8 mouse cellular contexts compared by ENCODE assay signal in genomic region chr4:148159544-148160435, GRCm38 (mm10). TPM values are rescaled to one million over a fixed set of nuclear protein-coding genes. Genes with fewer than 3 reads are reported as not detected.
DNase-seq lines count a peak whose midpoint lies in the region; ATAC-seq lines count a peak whose summit lies in the region.

No protein-coding gene starts in this region.

- peaks cover 29% of the 10 kb centered on the region for H3K36me3 ChIP-seq in heart, embryonic 13.5 days
- no peaks in the 10 kb centered on the region for H3K36me3 ChIP-seq in liver, embryonic 13.5 days
- H3K36me3 ChIP-seq in stomach, embryonic 16.5 days (ENCODE audit: control insufficient read depth, insufficient read depth, low read length) = no peaks in the 10 kb centered on the region

- ATAC-seq in heart, embryonic 13.5 days (ENCODE audit: extremely low read depth, insufficient number of reproducible peaks, low FRiP score, low TSS enrichment) = peak; percentile 83
- ATAC-seq in liver, embryonic 13.5 days (ENCODE audit: low read depth) = peak; percentile 88
- ATAC-seq in stomach, embryonic 16.5 days (ENCODE audit: insufficient read depth, low FRiP score) = peak; percentile 90

- H3K27ac ChIP-seq in brown adipose tissue, adult 24 weeks (replicated peaks; ENCODE audit: low read depth, low read length) = no peak overlapping the region
- H3K27ac ChIP-seq in heart, embryonic 13.5 days (replicated peaks) = peak overlapping the region; percentile 65
- H3K27ac ChIP-seq in liver, embryonic 13.5 days = no peak overlapping the region
- no peak overlapping the region for H3K27ac ChIP-seq in stomach, embryonic 16.5 days (ENCODE audit: low read length)

- H3K9me3 ChIP-seq in heart, embryonic 13.5 days = no peaks in the 10 kb centered on the region
- no peaks in the 10 kb centered on the region for H3K9me3 ChIP-seq in liver, embryonic 13.5 days (replicated peaks)
- no peaks in the 10 kb centered on the region for H3K9me3 ChIP-seq in stomach, embryonic 16.5 days (replicated peaks; ENCODE audit: control insufficient read depth, low read length)

- H3K27me3 ChIP-seq in heart, embryonic 13.5 days (replicated peaks) = peaks cover 59% of the 10 kb centered on the region
- peaks cover 68% of the 10 kb centered on the region for H3K27me3 ChIP-seq in liver, embryonic 13.5 days
- peaks cover 45% of the 10 kb centered on the region for H3K27me3 ChIP-seq in stomach, embryonic 16.5 days (ENCODE audit: control insufficient read depth, insufficient read depth, low read length)

- peak overlapping the region; percentile 87 for H3K9ac ChIP-seq in heart, embryonic 13.5 days
- H3K9ac ChIP-seq in liver, embryonic 13.5 days = peak overlapping the region; percentile 76
- peak overlapping the region; percentile 79 for H3K9ac ChIP-seq in stomach, embryonic 16.5 days (ENCODE audit: low read length)

- H3K4me3 ChIP-seq in brown adipose tissue, adult 24 weeks (ENCODE audit: insufficient read depth, low read depth, low read length) = peak overlapping the region; percentile 70
- H3K4me3 ChIP-seq in heart, embryonic 13.5 days = peak overlapping the region; percentile 74
- H3K4me3 ChIP-seq in liver, embryonic 13.5 days (replicated peaks) = peak overlapping the region; percentile 67
- H3K4me3 ChIP-seq in stomach, embryonic 16.5 days (replicated peaks; ENCODE audit: low read length) = peak overlapping the region; percentile 65

- peak; percentile 91 for DNase-seq in CD4-positive helper T cell, adult 2 months (ENCODE audit: low read depth, low spot score)
- DNase-seq in fat pad, adult 2 months (ENCODE audit: extremely low read depth, low read depth, low spot score) = peak; percentile 37
- DNase-seq in kidney, postnatal 14 days = peak; percentile 96
- DNase-seq in liver, embryonic 13.5 days = peak; percentile 84
- peak; percentile 94 for DNase-seq in neural tube, embryonic 10.5 days (ENCODE audit: extremely low spot score, low spot score)

- no peaks in the 10 kb centered on the region for H3K4me1 ChIP-seq in brown adipose tissue, adult 24 weeks (ENCODE audit: control insufficient read depth, insufficient read depth, insufficient read length, low read length)
- H3K4me1 ChIP-seq in heart, embryonic 13.5 days = peaks cover 35% of the 10 kb centered on the region
- peaks cover 45% of the 10 kb centered on the region for H3K4me1 ChIP-seq in liver, embryonic 13.5 days (replicated peaks)
- peaks cover 14% of the 10 kb centered on the region for H3K4me1 ChIP-seq in stomach, embryonic 16.5 days (ENCODE audit: control insufficient read depth, insufficient read depth, low read length)

- WGBS in heart, embryonic 13.5 days = under 1% methylated on average over 55 of the region's 55 CpGs
- 0% methylated on average over 50 of the region's 55 CpGs for WGBS in liver, embryonic 13.5 days (ENCODE audit: insufficient replicate concordance)
- WGBS in stomach, embryonic 16.5 days = under 1% methylated on average over 51 of the region's 55 CpGs

- H3K4me2 ChIP-seq in heart, embryonic 13.5 days = peak overlapping the region; percentile 95
- peak overlapping the region; percentile 97 for H3K4me2 ChIP-seq in liver, embryonic 13.5 days
- H3K4me2 ChIP-seq in stomach, embryonic 16.5 days (ENCODE audit: low read depth, low read length) = peak overlapping the region; percentile 99

RNA-seq across cellular contexts. Expression of gene Fbxo44, which starts 0.5 kb away (rescaled TPM):
- polyA plus RNA-seq in brown adipose tissue, adult 24 weeks (2012; ENCODE audit: insufficient read depth, insufficient read length, missing spikeins) = 9.1 and 21.6 TPM in 2 replicates
- 20.9 and 26.9 TPM in 2 replicates for polyA plus RNA-seq in heart, embryonic 13.5 days (2015; fragmentation: Nextera tagmentation; extraction: Ambion mirVana)
- 0.93 and 1.0 TPM in 2 replicates for polyA plus RNA-seq in liver, embryonic 13.5 days (2015; fragmentation: Nextera tagmentation; extraction: Ambion mirVana)
- 6.5 and 7.5 TPM in 2 replicates for polyA plus RNA-seq in stomach, embryonic 16.5 days (2015; fragmentation: Nextera tagmentation; extraction: Ambion mirVana)

RNA-seq across cellular contexts. Expression of gene Fbxo2, which starts 0.6 kb away (rescaled TPM):
- not detected in 2 replicates for polyA plus RNA-seq in brown adipose tissue, adult 24 weeks (2012; ENCODE audit: insufficient read depth, insufficient read length, missing spikeins)
- 1.0 and 1.6 TPM in 2 replicates for polyA plus RNA-seq in heart, embryonic 13.5 days (2015; fragmentation: Nextera tagmentation; extraction: Ambion mirVana)
- 0.22 and 0.36 TPM in 2 replicates for polyA plus RNA-seq in liver, embryonic 13.5 days (2015; fragmentation: Nextera tagmentation; extraction: Ambion mirVana)
- polyA plus RNA-seq in stomach, embryonic 16.5 days (2015; fragmentation: Nextera tagmentation; extraction: Ambion mirVana) = 0.29 and 0.58 TPM in 2 replicates

RNA-seq across cellular contexts. Expression of gene Fbxo6, which starts 7.8 kb away (rescaled TPM):
- polyA plus RNA-seq in brown adipose tissue, adult 24 weeks (2012; ENCODE audit: insufficient read depth, insufficient read length, missing spikeins) = 37.2 and 41.9 TPM in 2 replicates
- polyA plus RNA-seq in heart, embryonic 13.5 days (2015; fragmentation: Nextera tagmentation; extraction: Ambion mirVana) = 18.6 and 19.6 TPM in 2 replicates
- polyA plus RNA-seq in liver, embryonic 13.5 days (2015; fragmentation: Nextera tagmentation; extraction: Ambion mirVana) = 16.5 and 16.9 TPM in 2 replicates
- 16.2 and 17.4 TPM in 2 replicates for polyA plus RNA-seq in stomach, embryonic 16.5 days (2015; fragmentation: Nextera tagmentation; extraction: Ambion mirVana)

RNA-seq across cellular contexts. Expression of gene Draxin, which starts 29.3 kb away (rescaled TPM):
- polyA plus RNA-seq in brown adipose tissue, adult 24 weeks (2012; ENCODE audit: insufficient read depth, insufficient read length, missing spikeins) = not detected in 2 replicates
- 0.03 and 0.05 TPM in 2 replicates for polyA plus RNA-seq in heart, embryonic 13.5 days (2015; fragmentation: Nextera tagmentation; extraction: Ambion mirVana)
- polyA plus RNA-seq in liver, embryonic 13.5 days (2015; fragmentation: Nextera tagmentation; extraction: Ambion mirVana) = 0.09 and 0.13 TPM in 2 replicates
- 0.04 and 0.06 TPM in 2 replicates for polyA plus RNA-seq in stomach, embryonic 16.5 days (2015; fragmentation: Nextera tagmentation; extraction: Ambion mirVana)

RNA-seq across cellular contexts. Expression of gene Mad2l2, which starts 29.6 kb away (rescaled TPM):
- polyA plus RNA-seq in brown adipose tissue, adult 24 weeks (2012; ENCODE audit: insufficient read depth, insufficient read length, missing spikeins) = 21.6 and 26.2 TPM in 2 replicates
- polyA plus RNA-seq in heart, embryonic 13.5 days (2015; fragmentation: Nextera tagmentation; extraction: Ambion mirVana) = 33.3 and 39.0 TPM in 2 replicates
- polyA plus RNA-seq in liver, embryonic 13.5 days (2015; fragmentation: Nextera tagmentation; extraction: Ambion mirVana) = 19.4 and 21.0 TPM in 2 replicates
- polyA plus RNA-seq in stomach, embryonic 16.5 days (2015; fragmentation: Nextera tagmentation; extraction: Ambion mirVana) = 35.1 and 36.1 TPM in 2 replicates

Comparison
In these comparisons a context has a peak if more than half of its experiments do, and no peak if none do; other contexts are left out.
1. DNase-seq: peak in every context shown above with its lines; median percentile 96 in kidney, postnatal 14 days; 94 in neural tube, embryonic 10.5 days; 91 in CD4-positive helper T cell, adult 2 months; 84 in liver, embryonic 13.5 days; 37 in fat pad, adult 2 months.